Mouse (Mus musculus): ENCODE results near the gene Usp6nl.

DNA sequence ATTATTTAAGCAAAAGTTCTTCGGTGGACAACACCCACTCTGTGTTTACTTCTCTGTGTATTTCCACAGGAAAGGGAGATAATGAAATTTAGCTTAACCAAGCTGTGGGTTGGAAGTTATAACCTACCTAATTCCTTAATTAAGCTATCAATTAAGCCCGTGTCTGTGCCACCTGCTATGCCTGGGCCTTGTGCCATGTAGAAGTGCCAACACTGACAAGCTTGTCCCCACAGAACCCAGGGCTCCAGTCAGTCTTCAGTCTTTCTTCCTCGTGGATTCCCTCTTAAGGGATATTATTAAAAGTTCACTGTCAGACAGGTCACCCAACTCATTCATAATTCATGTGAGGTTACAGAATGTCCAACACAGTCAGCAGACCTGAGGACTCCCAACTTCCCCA is 128.1 kb downstream of the Usp6nl start:
- TF ChIP-seq CTCF (IDR thresholded peaks at IDR 0.05; ENCODE audit: borderline replicate concordance, extremely low read depth, insufficient read depth, insufficient read length) (no peak), POLR2A (IDR thresholded peaks at IDR 0.05; ENCODE audit: borderline replicate concordance, extremely low read depth, insufficient read depth, insufficient read length, poor library complexity, severe bottlenecking) (no peak)
